In the genomic region with DNA sequence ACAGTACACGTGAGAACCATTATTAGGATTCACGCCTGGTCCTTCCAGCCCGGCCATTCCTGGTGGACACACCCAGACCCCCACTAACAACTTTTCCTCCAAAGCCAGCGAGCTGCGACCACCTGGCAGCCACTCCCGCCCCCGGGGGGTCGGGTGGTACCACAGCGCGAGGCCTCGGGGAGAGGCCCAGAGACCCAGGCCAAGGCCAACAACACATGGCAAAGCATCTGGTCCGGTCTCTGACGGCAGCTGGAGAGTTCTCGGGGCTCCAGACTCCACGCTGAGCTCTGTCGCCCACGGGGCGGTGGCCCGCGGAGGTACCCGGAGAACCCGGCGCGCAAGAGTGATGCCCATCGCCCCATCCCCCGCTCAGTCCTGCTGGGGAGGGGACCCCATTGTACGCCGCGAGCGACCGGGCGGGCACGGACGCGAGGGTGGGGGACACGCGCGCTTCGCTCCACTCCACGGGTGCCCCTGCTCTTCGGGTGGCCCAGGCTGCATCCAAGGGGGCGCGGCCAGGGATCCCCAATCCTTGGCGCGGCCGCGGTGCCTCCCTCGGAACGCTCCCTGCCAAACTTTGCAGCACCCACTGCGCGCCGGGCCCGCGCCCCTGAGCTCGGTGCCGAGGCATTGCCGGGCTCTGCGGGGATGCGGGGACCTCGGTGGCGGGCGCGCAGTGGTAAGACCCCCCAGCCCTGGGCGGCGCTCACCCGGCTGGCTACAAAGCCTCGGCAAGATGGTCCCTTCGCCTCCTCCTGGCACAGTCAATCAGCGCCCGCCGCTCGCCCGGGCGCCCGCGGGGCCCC, we compare ENCODE assay signal across 8 mouse cellular contexts. TPM values are rescaled to one million over a fixed set of nuclear protein-coding genes. Genes with fewer than 3 reads are reported as not detected.
DNase-seq lines count a peak whose midpoint lies in the region; ATAC-seq lines count a peak whose summit lies in the region.

No protein-coding gene starts in this region.

- peaks cover 5 to 18% of the 10 kb centered on the region in 2 experiments for H3K4me1 ChIP-seq in heart, embryonic 14.5 days (ENCODE audit: control insufficient read depth in 2 of 2, insufficient read depth in 2 of 2, low read length in 2 of 2)
- peaks cover 66% of the 10 kb centered on the region for H3K4me1 ChIP-seq in forebrain, embryonic 15.5 days
- peaks cover 65% of the 10 kb centered on the region for H3K4me1 ChIP-seq in limb, embryonic 15.5 days

- no peaks in the 10 kb centered on the region for H3K36me3 ChIP-seq in heart, embryonic 14.5 days (ENCODE audit: control insufficient read depth, insufficient read depth, low read length)
- no peaks in the 10 kb centered on the region for H3K36me3 ChIP-seq in forebrain, embryonic 15.5 days
- no peaks in the 10 kb centered on the region for H3K36me3 ChIP-seq in limb, embryonic 15.5 days

- H3K9me3 ChIP-seq in heart, embryonic 14.5 days (ENCODE audit: control insufficient read depth, low read length), result no peaks in the 10 kb centered on the region
- H3K9me3 ChIP-seq in forebrain, embryonic 15.5 days, result no peaks in the 10 kb centered on the region
- no peaks in the 10 kb centered on the region for H3K9me3 ChIP-seq in limb, embryonic 15.5 days

- 1% methylated on average over 58 of the region's 76 CpGs for WGBS in heart, embryonic 14.5 days
- under 1% methylated on average over 70 of the region's 76 CpGs for WGBS in forebrain, embryonic 15.5 days
- under 1% methylated on average over 64 of the region's 76 CpGs for WGBS in limb, embryonic 15.5 days

- intact Hi-C loops in heart, postnatal 14 days (cut with DNase I), result no loop called here

- peak overlapping the region; percentile 98 for H3K4me2 ChIP-seq in heart, embryonic 14.5 days (ENCODE audit: low read length)
- H3K4me2 ChIP-seq in forebrain, embryonic 15.5 days (replicated peaks), result peak overlapping the region; percentile 85
- peak overlapping the region; percentile 95 for H3K4me2 ChIP-seq in limb, embryonic 15.5 days

- no peak overlapping the region for H3K27ac ChIP-seq in heart, embryonic 14.5 days (replicated peaks in 1 of 2; ENCODE audit: control insufficient read depth in 1 of 2, insufficient read depth in 1 of 2, low read depth in 2 of 2, low read length in 2 of 2)
- peak overlapping the region; percentile 100 for H3K27ac ChIP-seq in forebrain, embryonic 15.5 days (replicated peaks)
- peak overlapping the region; percentile 95 for H3K27ac ChIP-seq in limb, embryonic 15.5 days

- H3K9ac ChIP-seq in heart, embryonic 14.5 days (ENCODE audit: low read length), result peak overlapping the region; percentile 72
- peak overlapping the region; percentile 92 for H3K9ac ChIP-seq in forebrain, embryonic 15.5 days (replicated peaks)
- peak overlapping the region; percentile 76 for H3K9ac ChIP-seq in limb, embryonic 15.5 days

- ATAC-seq in heart, embryonic 14.5 days (ENCODE audit: insufficient number of reproducible peaks, insufficient read depth, low FRiP score, low read depth), result no peak
- peak; percentile 21; the same call in 1 of the 2 replicates for ATAC-seq in forebrain, embryonic 15.5 days (replicated peaks)
- ATAC-seq in limb, embryonic 15.5 days (ENCODE audit: insufficient number of reproducible peaks, low FRiP score, low TSS enrichment, low read depth), result no peak

- no peak for DNase-seq in heart, postnatal 14 days
- peak; percentile 56 for DNase-seq in 3134 (ENCODE audit: extremely low read depth, insufficient read length, low spot score)
- DNase-seq in adrenal gland, postnatal 25 days, result peak; percentile 49
- DNase-seq in right cerebral cortex, postnatal 4 days, result peak; percentile 58
- DNase-seq in spleen, adult 18-20 months, result no peak

- peak overlapping the region; percentile 57 to 69 for H3K4me3 ChIP-seq in heart, embryonic 14.5 days (ENCODE audit: control insufficient read depth in 1 of 2, insufficient read depth in 1 of 2, low read depth in 1 of 2, low read length in 2 of 2)
- peak overlapping the region; percentile 62 for H3K4me3 ChIP-seq in forebrain, embryonic 15.5 days
- peak overlapping the region; percentile 80 for H3K4me3 ChIP-seq in limb, embryonic 15.5 days

- H3K27me3 ChIP-seq in heart, embryonic 14.5 days (ENCODE audit: control insufficient read depth, insufficient read depth, low read length), result peaks cover 92% of the 10 kb centered on the region
- no peaks in the 10 kb centered on the region for H3K27me3 ChIP-seq in forebrain, embryonic 15.5 days
- peaks cover 15% of the 10 kb centered on the region for H3K27me3 ChIP-seq in limb, embryonic 15.5 days

RNA-seq across cellular contexts. Expression of gene Ephb2, which starts 0.8 kb away (rescaled TPM):
- 1.4 and 1.6 TPM in 2 replicates for polyA plus RNA-seq in heart, embryonic 14.5 days (2014; fragmentation: Nextera tagmentation; extraction: Ambion mirVana)
- total RNA-seq in heart, postnatal 14 days (2021), result 1 to 10 TPM in 1 of 2 experiments, under 1 TPM in 1; 0.81 to 1.1 TPM
- total RNA-seq in adrenal gland, postnatal 25 days (2021), result 15.1 and 17.8 TPM in 2 replicates
- 18.9 and 20.4 TPM in 2 replicates for polyA plus RNA-seq in forebrain, embryonic 15.5 days (2015; fragmentation: Nextera tagmentation; extraction: Ambion mirVana)
- polyA plus RNA-seq in limb, embryonic 15.5 days (2015; fragmentation: Nextera tagmentation; extraction: Ambion mirVana), result 7.3 and 11.3 TPM in 2 replicates

RNA-seq across cellular contexts. Expression of gene C1qb, which starts 51.0 kb away (rescaled TPM):
- 46.7 and 49.3 TPM in 2 replicates for polyA plus RNA-seq in heart, embryonic 14.5 days (2014; fragmentation: Nextera tagmentation; extraction: Ambion mirVana)
- 10 to 100 TPM; 41.6 to 44.7 TPM for total RNA-seq in heart, postnatal 14 days (2021)
- total RNA-seq in adrenal gland, postnatal 25 days (2021), result 24.4 and 28.3 TPM in 2 replicates
- polyA plus RNA-seq in forebrain, embryonic 15.5 days (2015; fragmentation: Nextera tagmentation; extraction: Ambion mirVana), result 28.2 and 30.5 TPM in 2 replicates
- polyA plus RNA-seq in limb, embryonic 15.5 days (2015; fragmentation: Nextera tagmentation; extraction: Ambion mirVana), result 75.5 and 83.3 TPM in 2 replicates

RNA-seq across cellular contexts. Expression of gene C1qc, which starts 57.8 kb away (rescaled TPM):
- polyA plus RNA-seq in heart, embryonic 14.5 days (2014; fragmentation: Nextera tagmentation; extraction: Ambion mirVana), result 26.5 and 28.1 TPM in 2 replicates
- 10 to 100 TPM; 34.9 to 36.4 TPM for total RNA-seq in heart, postnatal 14 days (2021)
- total RNA-seq in adrenal gland, postnatal 25 days (2021), result 18.2 and 22.5 TPM in 2 replicates
- 18.8 and 20.7 TPM in 2 replicates for polyA plus RNA-seq in forebrain, embryonic 15.5 days (2015; fragmentation: Nextera tagmentation; extraction: Ambion mirVana)
- 34.8 and 47.1 TPM in 2 replicates for polyA plus RNA-seq in limb, embryonic 15.5 days (2015; fragmentation: Nextera tagmentation; extraction: Ambion mirVana)

Comparison
In these comparisons a context has a peak if more than half of its experiments do, and no peak if none do; other contexts are left out.
1. H3K27ac ChIP-seq: peak in forebrain, embryonic 15.5 days (single experiment) and limb, embryonic 15.5 days (single experiment); none in heart, embryonic 14.5 days (0 of 2).
2. DNase-seq: peak in 3134 (single experiment), adrenal gland, postnatal 25 days (single experiment) and right cerebral cortex, postnatal 4 days (single experiment); none in heart, postnatal 14 days (0 of 2) and spleen, adult 18-20 months (0 of 2).
3. Peak in every context shown above with its lines, with median percentiles within 50 percentile points of each other: H3K4me2 ChIP-seq, H3K4me3 ChIP-seq and H3K9ac ChIP-seq.